Mouse (Mus musculus) urinary bladder, postnatal 10 days (tissue): Measurements from ENCODE around the gene Gm47791.

ENCODE experiments used
- DNase-seq: peaks from one replicate; pipeline ENCODE4 v3.0.0; 2022; ENCODE audit warnings: low spot score

Gm47791 gene

DNA sequence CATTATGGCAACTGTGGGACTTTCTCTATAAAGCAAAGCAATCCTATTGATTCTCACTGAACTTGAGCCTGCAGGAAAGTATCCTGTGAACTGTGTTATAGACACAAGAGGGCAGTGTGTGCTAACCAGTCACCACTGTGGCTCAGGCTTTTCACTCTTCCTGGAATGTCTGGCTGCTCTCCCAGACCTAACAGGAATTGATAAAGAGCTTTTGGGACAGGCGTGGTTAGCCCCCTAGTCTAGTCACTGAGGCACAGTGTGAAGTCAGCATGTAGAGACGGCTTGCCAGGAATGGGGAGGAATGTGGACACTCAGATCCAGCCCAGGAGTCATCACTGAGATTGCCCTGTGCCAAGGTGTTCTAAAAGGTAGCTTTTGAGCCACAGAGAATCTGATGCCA, 16.4 kb upstream of the Gm47791 start:
- DNase-seq = no peak

GRCm38 (mm10) chr1:82785546-82785945, 14.5 kb upstream of the Gm47791 start:
- no peak for DNase-seq

DNA sequence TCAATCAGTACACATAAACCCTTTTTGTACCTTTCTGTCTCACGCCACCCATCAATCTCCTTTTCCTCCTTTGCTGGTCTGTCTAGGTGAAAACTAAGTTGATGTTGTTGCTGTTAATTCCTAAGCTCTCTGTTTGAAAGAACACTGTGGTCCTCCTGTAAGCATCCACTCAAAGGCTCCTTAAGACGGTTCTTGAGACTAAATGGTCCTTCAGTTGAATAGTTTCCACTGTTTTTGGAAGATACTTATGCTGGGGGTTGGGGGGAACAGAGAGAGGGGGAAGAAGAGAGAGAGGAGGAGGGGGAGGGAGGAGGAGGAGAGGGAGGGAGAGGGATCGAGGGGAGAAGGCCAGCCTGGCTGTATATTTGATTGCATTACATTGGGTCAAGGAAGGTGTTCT, 12.5 kb upstream of the Gm47791 start:
- DNase-seq = no peak

DNA sequence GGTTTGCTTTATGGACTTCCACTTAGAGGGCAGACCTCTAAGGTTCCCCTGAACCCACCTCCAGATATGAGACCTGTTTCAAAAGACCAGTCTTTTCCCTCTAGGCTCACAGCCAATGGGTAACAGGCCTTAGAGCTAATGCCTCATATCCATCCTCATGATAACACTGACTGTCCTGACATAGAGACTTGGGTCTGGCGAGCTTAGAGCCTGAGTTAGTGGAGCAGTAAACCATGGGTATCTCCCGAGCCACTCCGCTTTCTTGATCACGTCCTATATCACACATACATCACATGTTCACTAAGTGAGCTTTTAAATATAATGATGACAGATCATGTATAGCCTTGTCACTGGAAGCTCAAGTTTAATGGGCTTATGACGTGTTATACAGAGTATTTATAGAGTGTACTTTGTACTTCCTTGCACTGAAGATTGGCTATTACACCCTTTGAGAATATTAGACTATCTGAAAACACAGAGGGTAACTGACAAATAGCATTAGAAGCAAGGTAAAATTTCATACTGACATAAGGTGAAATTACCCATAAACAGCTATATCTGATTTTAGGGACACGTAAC, 8.4 kb upstream of the Gm47791 start:
- DNase-seq = no peak

GRCm38 (mm10) chr1:82775293-82775692, 4.2 kb upstream of the Gm47791 start:
- no peak for DNase-seq

- no peak for DNase-seq
Observed at GRCm38 (mm10) chr1:82773208-82773607, 2.2 kb upstream of the Gm47791 start.

DNA sequence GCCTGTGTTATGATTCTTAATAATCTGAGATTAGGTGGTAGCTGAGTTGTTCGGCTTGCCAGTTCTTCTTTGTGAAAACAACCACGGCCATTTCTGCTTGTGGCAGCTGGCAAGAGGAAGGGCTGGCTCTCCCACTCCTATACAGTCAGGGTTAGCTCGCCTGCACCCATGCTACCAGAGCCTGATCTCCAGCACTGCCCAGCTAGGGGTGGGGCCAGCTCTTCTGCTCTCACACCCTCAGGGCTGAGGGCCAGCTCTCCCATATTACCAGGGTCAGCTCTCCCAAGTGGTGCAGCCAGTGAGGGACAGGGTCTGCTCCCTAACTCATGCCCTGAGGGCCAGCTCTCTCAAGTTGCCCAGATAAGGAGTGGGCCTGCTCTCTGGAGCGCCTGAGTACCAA, 1.4 kb upstream of the Gm47791 start:
- DNase-seq = no peak

DNA sequence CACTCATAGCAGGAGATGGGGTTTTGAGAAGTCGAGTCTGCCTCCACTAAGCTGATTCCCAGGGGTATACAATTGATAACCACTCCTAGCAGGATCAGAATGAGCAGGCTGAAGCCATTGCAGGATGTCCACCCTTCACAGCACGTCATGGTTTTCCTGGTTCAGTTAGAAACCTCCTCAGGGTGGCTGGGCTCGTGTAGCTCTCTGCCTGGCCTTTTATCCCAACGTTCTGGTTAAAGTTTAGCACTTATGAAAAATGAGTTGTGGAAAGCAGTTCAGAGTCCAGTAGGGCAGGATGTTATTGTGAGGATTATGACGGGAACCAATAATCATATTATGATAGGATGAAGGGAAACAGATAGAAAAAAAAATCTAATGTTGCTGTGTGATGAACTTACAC, 2.8 kb downstream of the Gm47791 start, which contains the start of gene Tm4sf20:
Tm4sf20 (minus strand) TSS at position 193 of the 400 bp plus-strand sequence.
- DNase-seq = no peak

DNA sequence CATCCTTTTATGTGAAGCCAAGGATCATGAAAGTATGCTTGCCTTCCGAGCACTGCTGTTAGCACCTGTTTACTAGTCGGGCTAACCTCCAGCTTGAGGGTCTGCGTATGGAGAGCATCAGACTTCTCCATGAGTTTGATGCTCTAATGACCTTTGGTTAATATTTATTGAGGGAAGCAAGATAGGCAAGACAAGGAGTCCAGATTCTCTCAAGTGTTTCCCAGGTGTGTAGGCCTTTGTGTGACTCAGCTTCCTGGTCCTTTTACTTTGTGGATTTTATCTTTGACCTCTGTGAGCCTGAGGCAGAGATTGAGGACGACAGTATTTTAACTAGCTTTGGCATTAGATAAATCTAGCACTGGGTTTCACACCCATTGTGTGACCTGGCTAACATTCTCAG, 4.4 kb downstream of the Gm47791 start:
- no peak for DNase-seq

- DNase-seq = no peak
Observed at GRCm38 (mm10) chr1:82766227-82766626, 4.8 kb downstream of the Gm47791 start.

GRCm38 (mm10) chr1:82762274-82762673, 8.8 kb downstream of the Gm47791 start:
- DNase-seq = no peak

DNA sequence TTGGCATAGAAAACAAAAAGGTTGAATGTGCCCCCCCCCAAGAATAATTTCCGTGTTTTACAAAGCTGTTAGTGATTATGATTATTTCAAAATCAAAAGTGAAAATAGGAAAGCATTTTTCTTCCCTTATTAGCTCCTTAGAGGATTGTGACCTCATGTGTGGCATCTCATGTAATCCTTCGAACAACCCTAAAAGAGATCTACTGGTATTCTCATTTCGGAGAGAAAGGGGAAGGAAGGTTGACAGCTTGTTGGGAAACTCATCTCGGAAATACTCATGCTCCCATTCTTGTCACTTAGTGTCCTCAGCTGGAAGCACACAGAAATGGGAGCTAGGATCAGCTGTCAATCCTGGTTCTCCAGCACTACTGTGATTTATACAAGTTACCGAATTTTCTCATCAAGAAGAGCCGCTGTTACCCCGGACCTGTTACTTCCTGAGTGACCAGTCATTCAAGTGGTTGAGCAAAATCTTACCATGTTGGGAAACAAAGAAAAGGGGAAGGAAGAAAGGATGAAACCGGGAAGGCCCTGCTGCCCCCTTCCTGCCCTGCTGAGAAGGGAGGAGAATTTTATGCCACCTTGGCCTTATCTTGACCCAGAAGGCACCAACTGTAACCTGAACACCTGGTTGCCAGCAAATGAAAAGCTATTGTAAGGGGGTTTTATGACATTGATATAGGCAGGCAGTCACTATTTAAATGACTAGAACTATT, 9.4 kb downstream of the Gm47791 start:
- DNase-seq = no peak

GRCm38 (mm10) chr1:82759520-82759919, 11.5 kb downstream of the Gm47791 start:
- no peak for DNase-seq

DNA sequence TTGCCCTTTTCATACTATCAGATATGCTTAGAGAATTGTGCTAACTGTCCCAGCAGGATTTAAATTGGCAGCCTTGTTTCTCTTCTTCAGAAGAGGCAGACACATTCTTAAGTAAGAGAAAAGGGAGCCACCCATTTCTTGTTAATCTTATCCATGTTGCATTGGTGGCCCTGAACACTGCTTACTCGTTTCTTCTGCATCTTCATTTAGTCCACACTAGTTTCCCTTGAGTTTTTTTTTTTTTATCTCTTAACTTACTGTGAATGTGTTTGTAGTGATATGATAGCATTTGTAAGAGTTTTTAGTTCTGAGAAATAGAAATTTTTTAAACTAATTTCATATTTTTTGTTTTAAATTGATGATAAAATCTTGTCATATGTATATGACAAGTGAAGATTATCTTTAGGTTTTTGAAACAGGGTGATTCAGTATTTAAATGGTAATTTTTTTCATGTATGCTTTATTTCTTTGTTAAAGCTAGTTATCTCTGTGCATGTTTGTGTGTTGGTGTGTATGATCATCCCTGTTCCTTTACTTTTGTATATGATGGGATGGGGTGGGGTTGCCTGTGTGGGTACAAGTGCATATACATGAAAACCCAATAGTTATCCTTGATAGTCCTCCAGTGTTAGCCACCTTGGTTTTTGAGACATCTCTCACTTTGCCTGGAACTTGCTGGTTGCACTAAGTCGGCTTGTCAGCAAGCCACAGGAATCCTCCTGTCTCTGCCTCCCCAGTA, 23.2 kb downstream of the Gm47791 start:
- DNase-seq = no peak

DNA sequence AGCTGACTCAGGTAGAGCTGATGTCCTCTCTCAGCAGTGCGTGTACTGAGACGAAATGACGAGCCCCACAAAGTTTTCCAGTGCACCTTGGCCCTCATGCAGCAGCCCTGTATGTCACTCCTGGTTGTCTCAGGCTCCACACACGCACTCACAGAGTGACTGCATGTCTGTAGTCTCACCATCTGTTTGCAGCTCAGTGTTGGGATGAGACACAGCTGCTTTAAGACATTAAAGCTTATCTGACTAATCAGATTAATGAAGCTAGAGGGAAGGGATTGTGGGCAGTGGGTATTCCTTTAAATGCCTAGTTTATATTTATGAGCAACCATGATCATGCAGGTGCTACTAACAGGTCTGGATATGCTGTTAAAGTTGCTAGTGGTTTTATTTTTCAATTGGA, 24.6 kb downstream of the Gm47791 start:
- no peak for DNase-seq

GRCm38 (mm10) chr1:82743962-82744361, 27.1 kb downstream of the Gm47791 start:
- no peak for DNase-seq

DNA sequence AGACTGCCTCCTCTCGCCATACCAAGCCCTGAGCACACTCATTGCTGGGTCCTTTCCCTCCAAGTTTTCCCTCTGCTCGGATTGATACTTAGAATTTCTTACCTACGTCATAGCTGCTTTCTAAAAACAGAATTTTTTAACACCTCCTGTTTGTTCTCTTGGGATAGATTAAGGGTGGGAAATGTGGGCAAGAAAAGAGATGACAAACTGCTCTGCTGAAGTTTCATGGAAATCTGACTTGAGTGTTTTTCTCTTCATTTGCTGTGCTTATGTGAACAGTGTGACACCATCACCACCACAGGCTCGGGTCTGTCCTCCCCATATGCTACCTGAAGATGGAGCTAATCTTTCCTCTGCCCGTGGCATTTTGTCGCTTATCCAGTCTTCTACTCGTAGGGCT, 29.5 kb downstream of the Gm47791 start:
- no peak for DNase-seq

DNA sequence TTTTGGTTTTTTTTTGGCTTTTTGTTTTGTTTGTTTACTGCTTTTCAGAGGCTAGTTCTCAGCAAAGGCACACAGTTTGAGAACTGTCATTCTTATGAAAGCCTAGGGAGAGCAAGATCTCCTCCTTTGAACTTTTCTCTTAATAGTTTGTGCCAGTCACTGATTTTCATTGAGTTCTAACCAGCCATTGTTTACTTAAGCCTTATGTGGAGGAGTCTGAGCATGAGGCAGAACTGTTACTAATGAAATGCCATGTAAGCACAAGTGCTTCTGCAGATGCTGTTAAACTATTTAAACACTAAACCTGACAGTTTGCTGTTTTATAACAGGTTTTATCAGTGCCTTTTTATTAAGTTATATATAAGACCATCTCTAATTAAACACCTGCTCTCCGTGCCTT, 33.0 kb downstream of the Gm47791 start:
- no peak for DNase-seq

GRCm38 (mm10) chr1:82733357-82733756, 37.7 kb downstream of the Gm47791 start:
- DNase-seq = no peak

DNA sequence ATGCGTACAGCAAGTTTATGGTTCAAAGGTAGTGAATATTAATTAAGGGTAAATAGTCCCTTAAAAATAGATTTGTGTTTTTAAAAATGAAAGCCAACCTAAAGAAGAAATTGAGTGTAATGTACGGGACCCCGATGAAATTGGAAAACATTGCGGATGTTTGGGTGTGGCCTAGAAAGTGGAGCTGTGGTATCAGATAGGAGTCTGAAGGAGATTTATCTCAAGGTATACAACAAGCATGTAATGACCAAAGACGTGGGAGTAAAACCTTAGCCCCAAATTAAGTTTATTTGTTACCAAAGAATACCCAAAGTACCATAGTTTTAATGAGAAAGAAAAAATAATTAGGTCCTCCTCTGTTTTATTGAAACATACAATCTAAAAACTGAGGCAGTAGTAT, 44.6 kb downstream of the Gm47791 start:
- DNase-seq = no peak

- no peak for DNase-seq
Observed at GRCm38 (mm10) chr1:82725875-82726185, 45.2 kb downstream of the Gm47791 start.

DNA sequence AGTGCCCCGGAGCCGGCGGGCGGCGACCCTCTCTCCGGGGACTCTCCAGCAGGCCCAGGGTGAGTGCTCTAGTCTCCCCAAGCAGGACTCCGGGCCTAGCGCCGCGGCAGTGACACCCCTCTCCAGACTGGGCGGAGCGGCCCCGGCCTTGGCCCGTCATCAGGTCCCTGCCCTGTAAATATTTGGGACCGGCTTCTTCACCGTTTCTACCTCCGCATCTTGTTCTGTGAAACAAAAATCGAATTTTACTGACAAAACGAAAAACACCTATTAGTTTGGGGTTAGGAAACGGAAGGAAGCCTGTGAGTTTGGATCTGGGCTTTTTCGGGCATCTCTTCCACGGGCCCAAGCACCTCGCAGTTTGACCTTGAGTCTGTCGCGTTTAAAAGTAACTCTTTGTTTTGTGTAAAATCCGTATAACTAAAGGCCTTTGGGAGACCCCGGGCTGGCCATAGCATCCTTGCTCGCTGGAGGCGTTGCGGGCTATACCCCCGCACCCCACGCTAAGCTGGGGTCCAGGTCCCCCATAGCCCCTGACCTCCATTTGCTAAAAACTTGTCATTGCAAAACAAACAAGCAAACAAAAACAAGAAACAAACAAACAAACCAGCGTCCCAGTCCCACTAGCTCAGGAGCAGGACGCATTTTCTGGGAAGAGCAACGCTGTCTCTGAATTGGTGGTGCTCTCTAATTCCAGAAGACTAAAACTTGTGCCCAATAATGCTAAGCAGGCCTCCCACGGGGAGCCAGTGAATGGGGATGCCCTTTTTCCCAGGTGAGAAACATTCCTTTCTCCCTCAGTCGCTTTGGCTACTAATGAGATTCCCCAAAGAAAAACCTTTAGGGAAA, 45.8 kb downstream of the Gm47791 start:
- DNase-seq = no peak
